ENCODE assay signal across 8 mouse cellular contexts in the genomic region with DNA sequence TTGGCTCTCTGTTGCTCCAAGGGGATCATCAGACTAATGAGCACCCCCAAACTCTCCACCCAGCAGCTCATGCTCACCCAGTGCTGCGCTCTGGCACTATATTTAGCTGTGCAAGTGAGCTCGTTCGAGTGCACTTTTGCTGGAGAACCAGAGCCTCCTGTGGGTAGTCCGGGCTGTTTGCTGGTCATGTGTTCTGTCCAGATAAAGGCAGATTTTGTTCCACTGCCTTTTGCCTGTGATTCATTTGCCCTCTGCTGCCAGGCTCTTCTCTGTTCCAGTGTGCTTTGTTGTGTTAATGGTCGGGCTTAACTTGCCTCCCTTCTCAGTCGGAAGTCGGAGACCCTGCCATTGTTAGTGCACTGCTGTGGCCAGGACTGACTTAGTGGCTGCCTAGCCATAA. TPM values are rescaled to one million over a fixed set of nuclear protein-coding genes. Genes with fewer than 3 reads are reported as not detected.
A peak's percentile ranks its signal among the peaks of the same experiment; 100 is the strongest.
DNase-seq lines count a peak whose midpoint lies in the region; ATAC-seq and TF ChIP-seq lines count a peak whose summit lies in the region.

No protein-coding gene starts in this region.

- H3K27ac ChIP-seq in gastrocnemius, adult 2 months = peak overlapping the region; percentile 48
- H3K27ac ChIP-seq in heart, embryonic 14.5 days (replicated peaks in 1 of 2; ENCODE audit: control insufficient read depth in 1 of 2, insufficient read depth in 1 of 2, low read depth in 2 of 2, low read length in 2 of 2) = peak overlapping the region; percentile 71 to 94
- peak overlapping the region; percentile 99 for H3K27ac ChIP-seq in midbrain, embryonic 14.5 days (replicated peaks; ENCODE audit: low read depth, low read length)

- no peaks in the 10 kb centered on the region for H3K9me3 ChIP-seq in heart, embryonic 14.5 days (ENCODE audit: control insufficient read depth, low read length)
- no peaks in the 10 kb centered on the region for H3K9me3 ChIP-seq in midbrain, embryonic 14.5 days (ENCODE audit: control insufficient read depth, low read length)

- intact Hi-C loops in gastrocnemius, adult 2 months (cut with DNase I) = no loop called here
- intact Hi-C loops in gastrocnemius, postnatal 36 days (cut with DNase I) = no loop called here

- H3K27me3 ChIP-seq in heart, embryonic 14.5 days (ENCODE audit: control insufficient read depth, insufficient read depth, low read length) = no peaks in the 10 kb centered on the region
- H3K27me3 ChIP-seq in midbrain, embryonic 14.5 days (ENCODE audit: control insufficient read depth, insufficient read depth, low read length) = no peaks in the 10 kb centered on the region

- H3K4me2 ChIP-seq in heart, embryonic 14.5 days (ENCODE audit: low read length) = peak overlapping the region; percentile 73
- H3K4me2 ChIP-seq in midbrain, embryonic 14.5 days (ENCODE audit: low read length) = peak overlapping the region; percentile 98

- DNase-seq in gastrocnemius, adult 2 months = no peak
- DNase-seq in gastrocnemius, postnatal 10 days = no peak
- peak; percentile 55 to 65 for DNase-seq in adrenal gland, postnatal 36 days
- peak; percentile 52 for DNase-seq in midbrain, embryonic 14.5 days
- DNase-seq in kidney, postnatal 10 days = no peak
- no peak for DNase-seq in gastrocnemius, postnatal 36 days
- DNase-seq in gastrocnemius, postnatal 25 days = no peak

- H3K4me1 ChIP-seq in heart, embryonic 14.5 days (ENCODE audit: control insufficient read depth in 2 of 2, insufficient read depth in 2 of 2, low read length in 2 of 2) = peaks cover 25 to 38% of the 10 kb centered on the region in 2 experiments
- H3K4me1 ChIP-seq in midbrain, embryonic 14.5 days (ENCODE audit: control insufficient read depth, insufficient read depth, low read length) = peaks cover 22% of the 10 kb centered on the region

- 20% methylated on average over 7 of the region's 7 CpGs for WGBS in heart, embryonic 14.5 days
- WGBS in midbrain, embryonic 14.5 days = 14% methylated on average over 7 of the region's 7 CpGs

- peak overlapping the region; percentile 91 for H3K9ac ChIP-seq in heart, embryonic 14.5 days (ENCODE audit: low read length)
- H3K9ac ChIP-seq in midbrain, embryonic 14.5 days (replicated peaks; ENCODE audit: low read length) = peak overlapping the region; percentile 99; the same call in 1 of the 2 replicates

- no peak for TF ChIP-seq CTCF in gastrocnemius, adult 2 months (IDR thresholded peaks at IDR 0.05)

- peaks cover 60% of the 10 kb centered on the region for H3K36me3 ChIP-seq in heart, embryonic 14.5 days (ENCODE audit: control insufficient read depth, insufficient read depth, low read length)
- H3K36me3 ChIP-seq in midbrain, embryonic 14.5 days (ENCODE audit: control insufficient read depth, insufficient read depth, low read length) = peaks cover 64% of the 10 kb centered on the region

- H3K4me3 ChIP-seq in gastrocnemius, adult 2 months = no peak overlapping the region
- H3K4me3 ChIP-seq in heart, embryonic 14.5 days (ENCODE audit: control insufficient read depth in 1 of 2, insufficient read depth in 1 of 2, low read depth in 1 of 2, low read length in 2 of 2) = peak overlapping the region in 1 of 2 experiments; percentile 13; a peak in 1 of 4 replicates
- peak overlapping the region; percentile 85 for H3K4me3 ChIP-seq in midbrain, embryonic 14.5 days (replicated peaks; ENCODE audit: low read depth, low read length)

- peak; percentile 49; the same call in 1 of the 2 replicates for ATAC-seq in heart, embryonic 14.5 days (ENCODE audit: insufficient number of reproducible peaks, insufficient read depth, low FRiP score, low read depth)
- no peak for ATAC-seq in midbrain, embryonic 14.5 days (ENCODE audit: low FRiP score, low TSS enrichment)

RNA-seq across cellular contexts. Expression of gene Gm17349, which starts 0.4 kb away (rescaled TPM):
- 1 to 10 TPM in 1 of 2 experiments, not detected in 1; 1.0 TPM for total RNA-seq in gastrocnemius, adult 2 months (2021)
- 1 to 10 TPM in 1 of 2 experiments, not detected in 1; 2.4 TPM for total RNA-seq in gastrocnemius, postnatal 10 days (2021)
- 10 to 100 TPM; 19.6 to 24.6 TPM for total RNA-seq in adrenal gland, postnatal 36 days (2021)
- polyA plus RNA-seq in heart, embryonic 14.5 days (2014; fragmentation: Nextera tagmentation; extraction: Ambion mirVana) = not detected in 2 replicates
- polyA plus RNA-seq in midbrain, embryonic 14.5 days (2014; fragmentation: Nextera tagmentation; extraction: Ambion mirVana) = not detected in 2 replicates
- total RNA-seq in gastrocnemius, postnatal 36 days (2021) = 1 to 10 TPM in 1 of 2 experiments, not detected in 1; 1.2 TPM
- 1 to 10 TPM in 1 of 2 experiments, not detected in 1; 1.6 TPM for total RNA-seq in gastrocnemius, postnatal 25 days (2021)

RNA-seq across cellular contexts. Expression of gene Smarcd1, which starts 3.0 kb away (rescaled TPM):
- total RNA-seq in gastrocnemius, adult 2 months (2021) = 1 to 10 TPM; 6.9 to 7.2 TPM
- total RNA-seq in gastrocnemius, postnatal 10 days (2021) = 10 to 100 TPM; 15.4 to 15.9 TPM
- 10 to 100 TPM; 40.8 to 51.2 TPM for total RNA-seq in adrenal gland, postnatal 36 days (2021)
- 24.7 and 27.4 TPM in 2 replicates for polyA plus RNA-seq in heart, embryonic 14.5 days (2014; fragmentation: Nextera tagmentation; extraction: Ambion mirVana)
- 127 and 136 TPM in 2 replicates for polyA plus RNA-seq in midbrain, embryonic 14.5 days (2014; fragmentation: Nextera tagmentation; extraction: Ambion mirVana)
- 1 to 10 TPM; 5.5 to 6.1 TPM for total RNA-seq in gastrocnemius, postnatal 36 days (2021)
- 1 to 10 TPM; 4.6 to 5.9 TPM for total RNA-seq in gastrocnemius, postnatal 25 days (2021)

RNA-seq across cellular contexts. Expression of gene Gpd1, which starts 12.4 kb away (rescaled TPM):
- 100 to 1,000 TPM; 381 to 575 TPM for total RNA-seq in gastrocnemius, adult 2 months (2021)
- total RNA-seq in gastrocnemius, postnatal 10 days (2021) = 100 to 1,000 TPM; 358 to 467 TPM
- 1,000 to 10,000 TPM in 1 of 2 experiments, 100 to 1,000 TPM in 1; 945 to 1,041 TPM for total RNA-seq in adrenal gland, postnatal 36 days (2021)
- 0.80 and 1.1 TPM in 2 replicates for polyA plus RNA-seq in heart, embryonic 14.5 days (2014; fragmentation: Nextera tagmentation; extraction: Ambion mirVana)
- 0.92 and 1.7 TPM in 2 replicates for polyA plus RNA-seq in midbrain, embryonic 14.5 days (2014; fragmentation: Nextera tagmentation; extraction: Ambion mirVana)
- total RNA-seq in gastrocnemius, postnatal 36 days (2021) = 100 to 1,000 TPM; 569 to 657 TPM
- 100 to 1,000 TPM; 415 to 536 TPM for total RNA-seq in gastrocnemius, postnatal 25 days (2021)

RNA-seq across cellular contexts. Expression of gene Cox14, which starts 20.5 kb away (rescaled TPM):
- 100 to 1,000 TPM; 145 to 166 TPM for total RNA-seq in gastrocnemius, adult 2 months (2021)
- total RNA-seq in gastrocnemius, postnatal 10 days (2021) = 100 to 1,000 TPM; 162 to 182 TPM
- 100 to 1,000 TPM; 227 to 257 TPM for total RNA-seq in adrenal gland, postnatal 36 days (2021)
- 230 and 237 TPM in 2 replicates for polyA plus RNA-seq in heart, embryonic 14.5 days (2014; fragmentation: Nextera tagmentation; extraction: Ambion mirVana)
- polyA plus RNA-seq in midbrain, embryonic 14.5 days (2014; fragmentation: Nextera tagmentation; extraction: Ambion mirVana) = 168 and 206 TPM in 2 replicates
- 100 to 1,000 TPM; 151 to 159 TPM for total RNA-seq in gastrocnemius, postnatal 36 days (2021)
- total RNA-seq in gastrocnemius, postnatal 25 days (2021) = 100 to 1,000 TPM; 171 to 172 TPM

RNA-seq across cellular contexts. Expression of gene Asic1, which starts 34.7 kb away (rescaled TPM):
- under 1 TPM in 1 of 2 experiments, not detected in 1; 0.31 TPM for total RNA-seq in gastrocnemius, adult 2 months (2021)
- 1 to 10 TPM; 1.1 to 2.1 TPM for total RNA-seq in gastrocnemius, postnatal 10 days (2021)
- under 1 TPM; 0.53 to 0.56 TPM for total RNA-seq in adrenal gland, postnatal 36 days (2021)
- 1.1 and 1.2 TPM in 2 replicates for polyA plus RNA-seq in heart, embryonic 14.5 days (2014; fragmentation: Nextera tagmentation; extraction: Ambion mirVana)
- polyA plus RNA-seq in midbrain, embryonic 14.5 days (2014; fragmentation: Nextera tagmentation; extraction: Ambion mirVana) = 51.9 and 53.5 TPM in 2 replicates
- under 1 TPM; 0.10 TPM for total RNA-seq in gastrocnemius, postnatal 36 days (2021)
- under 1 TPM; 0.08 to 0.61 TPM for total RNA-seq in gastrocnemius, postnatal 25 days (2021)

Comparison
In these comparisons a context has a peak if more than half of its experiments do, and no peak if none do; other contexts are left out.
1. DNase-seq: peak in adrenal gland, postnatal 36 days (2 of 2) and midbrain, embryonic 14.5 days (single experiment); none in gastrocnemius, adult 2 months (single experiment), gastrocnemius, postnatal 10 days (single experiment), kidney, postnatal 10 days (single experiment), gastrocnemius, postnatal 36 days (0 of 2) and gastrocnemius, postnatal 25 days (single experiment).
2. H3K27ac ChIP-seq: peak in every context shown above with its lines; median percentile 99 in midbrain, embryonic 14.5 days; 82 in heart, embryonic 14.5 days; 48 in gastrocnemius, adult 2 months.
3. RNA of gene Gm17349, which starts 0.4 kb away (total RNA-seq): 19.6 to 24.6 TPM in adrenal gland, postnatal 36 days; 2.4 TPM in gastrocnemius, postnatal 10 days, 1.6 TPM in gastrocnemius, postnatal 25 days, 1.2 TPM in gastrocnemius, postnatal 36 days and 1.0 TPM in gastrocnemius, adult 2 months; every median in the first group is over 4 times any median in the second.